Mouse (Mus musculus) neural tube, embryonic 11.5 days (tissue): ENCODE measurements around the gene Ttyh2. TPM values are rescaled to one million over a fixed set of nuclear protein-coding genes. Genes with fewer than 3 reads are reported as not detected.

Experiments
- ATAC-seq: fragments of 200-750 bp; cut with Nextera tagmentation; 2 replicates; pipeline ENCODE4 v1.8.0; 2017; ENCODE audit warnings: moderate number of reproducible peaks, mild to moderate bottlenecking, moderate TSS enrichment, moderate library complexity; ENCODE audit not compliant: insufficient read depth, low FRiP score, low TSS enrichment
- DNase-seq: peaks from one replicate; pipeline ENCODE4 v3.0.0-alpha.2; 2015; ENCODE audit warnings: low spot score
- H3K27ac ChIP-seq: fragments of 300-500 bp; sonication (generic); 2 replicates; pipeline ENCODE4 v1.5.1; 2014; ENCODE audit warnings: low read depth, mild to moderate bottlenecking, low read length
- H3K27me3 ChIP-seq: fragments of 300-500 bp; sonication (generic); 2 replicates; pipeline ENCODE4 v1.6.1; 2014; ENCODE audit warnings: mild to moderate bottlenecking, low read length, mixed read lengths; ENCODE audit not compliant: control insufficient read depth, insufficient read depth
- H3K36me3 ChIP-seq: fragments of 300-500 bp; sonication (generic); 2 replicates; pipeline ENCODE4 v1.6.1; 2014; ENCODE audit warnings: mild to moderate bottlenecking, low read length, moderate library complexity, mixed read lengths; ENCODE audit not compliant: control insufficient read depth, insufficient read depth
- H3K4me1 ChIP-seq: fragments of 300-500 bp; sonication (generic); 2 replicates; pipeline ENCODE4 v1.6.1; 2014; ENCODE audit warnings: low read length, mixed read lengths; ENCODE audit not compliant: control insufficient read depth, insufficient read depth
- H3K4me2 ChIP-seq: fragments of 300-500 bp; sonication (generic); 2 replicates; pipeline ENCODE4 v1.6.1; 2014; ENCODE audit warnings: low read depth, mild to moderate bottlenecking, moderate library complexity
- H3K4me3 ChIP-seq: fragments of 300-500 bp; sonication (generic); 2 replicates; pipeline ENCODE4 v1.5.1; 2014; ENCODE audit warnings: low read depth, low read length
- H3K9ac ChIP-seq: fragments of 300-500 bp; sonication (generic); 2 replicates; pipeline ENCODE4 v1.6.1; 2014; ENCODE audit warnings: mild to moderate bottlenecking, low read length
- H3K9me3 ChIP-seq: fragments of 300-500 bp; sonication (generic); 2 replicates; pipeline ENCODE4 v1.6.1; 2016; ENCODE audit warnings: low read length; ENCODE audit not compliant: control insufficient read depth
- WGBS: fragments of 180-500 bp; shearing (Covaris S2); extraction: QIAGEN DNeasy Blood & Tissue Kit; methylation state at CpG from one replicate; pipeline ENCODE4 v1.1.7; 2014; 5-methylcytosine and 5-hydroxymethylcytosine counted together
- polyA plus RNA-seq: library from polyadenylated mRNA; unstranded; fragments of >200 nt; fragmentation: Nextera tagmentation; extraction: Ambion mirVana; gene quantifications from 2 replicates; pipeline ENCODE4 v1.2.1, GENCODE M21; 2014

Ttyh2 gene
- polyA plus RNA-seq = 20.6 and 24.6 TPM in 2 replicates

- WGBS = 0% methylated on average over 40 of the region's 40 CpGs
- Histone ChIP-seq H3K27me3 (no peaks in the 10 kb centered on the region), H3K4me3 (peak within 1 kb of the TSS; percentile 59), H3K36me3 (peaks cover 15% of the 10 kb centered on the region), H3K9ac (peak within 1 kb of the TSS; percentile 59), H3K4me1 (peaks cover 8% of the 10 kb centered on the region), H3K27ac (no peak within 1 kb of the TSS), H3K9me3 (no peaks in the 10 kb centered on the region), H3K4me2 (peak within 1 kb of the TSS; percentile 75)
- DNase-seq = peak; percentile 89
- peak; percentile 89 for ATAC-seq
Observed at GRCm38 (mm10) chr11:114675341-114675825, at the start of gene Ttyh2. TSS of gene Ttyh2 (plus strand) at chr11:114675431.

DNA sequence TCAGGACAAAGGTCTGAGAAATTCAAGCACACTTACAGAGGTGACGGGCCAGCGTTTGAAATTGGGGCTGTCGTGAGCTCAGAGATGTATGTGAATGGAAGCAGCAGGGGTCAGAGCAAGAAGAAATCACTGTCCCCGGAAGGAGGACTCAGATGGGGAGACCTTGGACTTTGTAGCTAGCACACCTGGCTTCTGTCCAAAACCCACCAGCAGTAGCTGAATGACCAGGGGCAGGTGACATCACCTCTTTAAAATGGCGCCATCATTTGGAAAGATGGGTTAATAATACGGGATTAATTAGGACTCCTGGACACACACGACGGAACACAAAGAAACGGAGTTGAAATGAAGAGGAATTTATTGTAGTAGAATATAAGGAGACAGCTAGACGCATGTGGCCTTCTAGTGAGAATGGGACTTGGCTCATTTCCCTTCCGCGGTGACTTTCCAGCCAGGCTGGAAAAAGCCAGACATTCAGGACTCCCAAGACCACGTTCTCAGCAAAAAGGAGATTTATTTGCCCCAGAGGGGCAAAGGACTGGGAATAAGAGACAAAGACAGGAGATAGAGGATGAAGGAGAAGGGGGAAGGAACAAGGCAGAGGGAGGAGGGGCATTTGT, 49.0 kb upstream of the Ttyh2 start:
- H3K36me3 ChIP-seq = no peaks in the 10 kb centered on the region
- no peaks in the 10 kb centered on the region for H3K4me1 ChIP-seq
- no peak overlapping the region for H3K9ac ChIP-seq
- no peak for DNase-seq
- H3K4me3 ChIP-seq = no peak overlapping the region
- no peak overlapping the region for H3K4me2 ChIP-seq
- no peaks in the 10 kb centered on the region for H3K9me3 ChIP-seq
- no peaks in the 10 kb centered on the region for H3K27me3 ChIP-seq
- no peak for ATAC-seq
- WGBS = 69% methylated on average over 13 of the region's 13 CpGs
- no peak overlapping the region for H3K27ac ChIP-seq

DNA sequence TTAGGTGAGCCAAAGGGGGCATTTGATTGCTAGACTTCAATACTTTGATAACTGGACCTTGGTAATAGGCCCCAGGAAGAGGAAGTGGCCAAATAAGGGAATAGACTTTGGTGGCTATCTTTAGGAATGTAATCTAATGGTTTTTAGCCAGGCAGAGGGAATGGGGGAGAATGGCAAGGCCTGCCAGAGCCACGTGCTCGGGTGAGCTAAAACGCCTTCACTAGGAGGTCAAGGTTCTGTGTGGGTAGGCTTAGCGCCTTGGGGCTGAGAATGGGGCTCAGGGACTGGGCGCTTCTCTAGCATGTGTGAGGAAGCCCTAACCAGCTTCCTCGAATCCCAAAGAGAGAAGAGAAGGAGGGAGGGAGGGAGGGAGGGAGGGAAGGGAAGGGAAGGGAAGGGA, 48.2 kb upstream of the Ttyh2 start:
- Histone ChIP-seq H3K27ac (no peak overlapping the region), H3K27me3 (no peaks in the 10 kb centered on the region), H3K36me3 (no peaks in the 10 kb centered on the region), H3K4me1 (no peaks in the 10 kb centered on the region), H3K9ac (no peak overlapping the region), H3K4me3 (no peak overlapping the region), H3K4me2 (no peak overlapping the region), H3K9me3 (no peaks in the 10 kb centered on the region)
- DNase-seq = no peak
- 84% methylated on average over 6 of the region's 6 CpGs for WGBS
- no peak for ATAC-seq

DNA sequence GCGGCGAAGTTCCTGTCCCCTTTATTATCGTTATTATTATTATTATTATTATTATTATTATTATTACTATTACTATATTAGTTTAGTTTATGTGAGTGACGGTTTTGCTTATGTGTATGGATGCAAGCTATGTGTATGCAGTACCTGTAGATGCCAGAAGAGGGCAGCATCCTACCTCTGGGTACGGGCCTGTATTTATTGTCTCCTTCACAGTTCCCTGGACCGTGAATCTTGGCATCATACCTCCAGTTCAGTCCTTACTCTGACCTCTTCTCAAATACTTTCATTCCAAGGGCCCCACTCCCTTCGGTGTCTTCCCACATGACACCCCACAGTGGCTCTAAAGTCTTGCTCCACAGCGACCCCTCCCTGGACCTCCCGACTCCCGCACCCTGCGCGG, 47.2 kb upstream of the Ttyh2 start:
- DNase-seq = no peak
- Histone ChIP-seq H3K36me3 (no peaks in the 10 kb centered on the region), H3K9ac (no peak overlapping the region), H3K4me2 (no peak overlapping the region), H3K4me1 (no peaks in the 10 kb centered on the region), H3K27me3 (no peaks in the 10 kb centered on the region), H3K9me3 (no peaks in the 10 kb centered on the region), H3K27ac (no peak overlapping the region), H3K4me3 (no peak overlapping the region)
- whole genome bisulfite sequencing = 74% methylated on average over 12 of the region's 12 CpGs
- no peak for ATAC-seq

GRCm38 (mm10) chr11:114630044-114630443, 45.2 kb upstream of the Ttyh2 start:
- H3K27me3 ChIP-seq = no peaks in the 10 kb centered on the region
- H3K9me3 ChIP-seq = no peaks in the 10 kb centered on the region
- ATAC-seq (no peak), DNase-seq (no peak)
- H3K4me3 ChIP-seq = no peak overlapping the region
- no peak overlapping the region for H3K27ac ChIP-seq
- H3K36me3 ChIP-seq = no peaks in the 10 kb centered on the region
- no peak overlapping the region for H3K9ac ChIP-seq
- WGBS = 80% methylated on average over 5 of the region's 5 CpGs
- no peak overlapping the region for H3K4me2 ChIP-seq
- H3K4me1 ChIP-seq = no peaks in the 10 kb centered on the region

- H3K4me3 ChIP-seq = no peak overlapping the region
- H3K9ac ChIP-seq = no peak overlapping the region
- ATAC-seq = no peak
- 82% methylated on average over 8 of the region's 8 CpGs for WGBS
- H3K27ac ChIP-seq = no peak overlapping the region
- no peaks in the 10 kb centered on the region for H3K27me3 ChIP-seq
- H3K9me3 ChIP-seq = no peaks in the 10 kb centered on the region
- DNase-seq = no peak
- H3K4me2 ChIP-seq = no peak overlapping the region
- H3K36me3 ChIP-seq = no peaks in the 10 kb centered on the region
- H3K4me1 ChIP-seq = peaks cover 4% of the 10 kb centered on the region
Observed at GRCm38 (mm10) chr11:114632266-114632665, 43.0 kb upstream of the Ttyh2 start.

DNA sequence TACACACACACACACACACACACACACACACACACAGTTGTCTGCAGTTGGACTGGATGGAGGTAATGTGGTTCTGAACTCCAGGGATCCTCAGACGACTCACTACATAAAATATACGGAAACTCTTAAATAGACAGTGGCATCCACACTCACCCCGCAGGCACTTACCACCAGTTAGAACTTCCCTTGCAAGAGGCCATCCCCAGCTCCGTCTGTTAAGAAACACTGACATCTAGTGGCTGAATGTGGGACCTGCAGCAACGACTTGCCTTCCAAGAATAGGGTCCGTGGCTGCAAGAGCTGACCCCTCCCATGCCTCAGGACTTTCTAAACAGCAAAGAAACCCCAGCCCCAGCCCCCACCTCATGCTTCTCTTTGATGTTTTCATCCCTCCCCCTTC, 38.9 kb upstream of the Ttyh2 start:
- H3K27me3 ChIP-seq = no peaks in the 10 kb centered on the region
- no peak overlapping the region for H3K9ac ChIP-seq
- no peak overlapping the region for H3K4me3 ChIP-seq
- no peaks in the 10 kb centered on the region for H3K9me3 ChIP-seq
- no peaks in the 10 kb centered on the region for H3K36me3 ChIP-seq
- WGBS = 2% methylated on average over 6 of the region's 6 CpGs
- peak; percentile 92 for DNase-seq
- H3K4me2 ChIP-seq = no peak overlapping the region
- H3K4me1 ChIP-seq = peaks cover 11% of the 10 kb centered on the region
- H3K27ac ChIP-seq = no peak overlapping the region
- ATAC-seq = peak; percentile 41; the same call in 1 of the 2 replicates

- WGBS = 59% methylated on average over 34 of the region's 35 CpGs
- no peak overlapping the region for H3K9ac ChIP-seq
- H3K27ac ChIP-seq = no peak overlapping the region
Observed at GRCm38 (mm10) chr11:114636727-114637505, 38.3 kb upstream of the Ttyh2 start.

More at GRCm38 (mm10) chr11:114636727-114637505, 38.3 kb upstream of the Ttyh2 start:
- H3K9me3 ChIP-seq = no peaks in the 10 kb centered on the region
- H3K4me1 ChIP-seq = peaks cover 11% of the 10 kb centered on the region
- DNase-seq (no peak), ATAC-seq (no peak)
- no peak overlapping the region for H3K4me2 ChIP-seq
- H3K36me3 ChIP-seq = no peaks in the 10 kb centered on the region
- no peak overlapping the region for H3K4me3 ChIP-seq
- H3K27me3 ChIP-seq = no peaks in the 10 kb centered on the region
